Mouse (Mus musculus): ENCODE results near the gene Sh3bgrl2.

GRCm38 (mm10) chr9:83537510-83537909 is 10.6 kb upstream of the Sh3bgrl2 start:
- TF ChIP-seq CTCF (IDR thresholded peaks at IDR 0.05) (no peak), EP300 (IDR thresholded peaks at IDR 0.05) (no peak)
